Mouse (Mus musculus) inflammation-experienced regulatory T-cells, adult 16 weeks (primary cell): ENCODE data around the gene Ccdc159. TPM values are rescaled to one million over a fixed set of nuclear protein-coding genes. Genes with fewer than 3 reads are reported as not detected.

Experiments
- polyA plus RNA-seq: library from polyadenylated mRNA; unstranded; fragments of 100-300 nt; shearing (Covaris generic); gene quantifications from one replicate; pipeline ENCODE4 v1.2.1, GENCODE M21; 2017

Ccdc159 gene
- 0.46 TPM for polyA plus RNA-seq

DNA sequence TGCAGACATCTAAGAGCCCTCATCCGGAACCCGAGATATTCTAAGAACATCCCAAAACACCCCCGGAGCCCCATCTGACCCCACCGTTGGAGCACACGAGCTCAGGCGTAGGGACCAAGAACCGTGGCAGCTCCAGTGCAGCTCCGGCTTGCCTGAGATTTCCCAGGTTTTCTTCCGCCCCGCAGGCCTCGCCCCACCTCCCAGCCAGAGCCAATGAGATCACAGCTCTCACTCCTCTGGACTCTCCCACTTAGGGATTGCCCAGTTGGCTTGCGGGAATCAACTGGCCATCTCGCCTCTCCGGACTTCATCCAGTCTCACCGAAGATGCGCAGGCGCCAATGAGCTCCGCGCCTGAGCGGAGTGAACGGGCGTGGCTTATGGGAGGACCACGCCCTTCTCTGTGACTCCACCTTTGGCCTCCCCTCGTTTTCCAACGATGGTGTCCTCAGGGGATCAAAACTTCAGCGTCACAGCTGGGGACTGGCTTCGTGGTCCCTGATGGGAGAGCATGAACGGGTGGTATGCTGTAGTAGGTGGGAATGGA, at the start of gene Ccdc159, which contains the start of gene Tmem205:
Ccdc159 (plus strand) TSS at position 264 of the 546 bp plus-strand sequence.
Tmem205 (minus strand) TSS at position 349 of the 546 bp plus-strand sequence.

DNA sequence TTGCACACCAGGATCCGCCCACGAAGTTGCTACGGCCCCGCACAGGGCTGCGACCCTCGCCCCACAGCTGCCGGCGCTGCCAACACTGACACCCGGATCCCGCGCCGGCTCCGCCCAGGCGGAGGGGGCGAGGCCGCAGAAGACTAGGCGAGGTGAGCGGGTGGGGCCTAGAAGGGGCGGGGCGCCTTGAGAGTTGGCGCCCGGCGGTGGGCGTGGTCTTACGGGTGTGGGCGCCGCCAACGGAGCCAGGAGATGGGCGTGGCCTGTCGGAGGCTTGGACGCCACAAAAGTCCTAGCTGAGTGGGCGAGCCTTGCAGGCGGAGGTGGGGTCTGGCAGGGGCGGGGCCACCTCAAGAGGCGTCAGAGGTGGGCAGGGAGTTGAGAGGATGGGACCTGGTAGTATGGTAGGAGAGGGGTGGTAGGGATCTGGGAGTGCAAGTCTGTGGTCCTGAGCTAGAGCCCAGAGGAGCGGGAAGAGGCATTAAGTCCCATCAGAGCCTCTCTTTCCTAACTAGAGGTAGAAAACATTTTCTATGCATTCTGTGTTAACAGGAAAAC, 9.2 kb upstream of the Ccdc159 start, which contains the start of gene Rab3d:
Rab3d (minus strand) TSS at position 158 of the 558 bp plus-strand sequence.

DNA sequence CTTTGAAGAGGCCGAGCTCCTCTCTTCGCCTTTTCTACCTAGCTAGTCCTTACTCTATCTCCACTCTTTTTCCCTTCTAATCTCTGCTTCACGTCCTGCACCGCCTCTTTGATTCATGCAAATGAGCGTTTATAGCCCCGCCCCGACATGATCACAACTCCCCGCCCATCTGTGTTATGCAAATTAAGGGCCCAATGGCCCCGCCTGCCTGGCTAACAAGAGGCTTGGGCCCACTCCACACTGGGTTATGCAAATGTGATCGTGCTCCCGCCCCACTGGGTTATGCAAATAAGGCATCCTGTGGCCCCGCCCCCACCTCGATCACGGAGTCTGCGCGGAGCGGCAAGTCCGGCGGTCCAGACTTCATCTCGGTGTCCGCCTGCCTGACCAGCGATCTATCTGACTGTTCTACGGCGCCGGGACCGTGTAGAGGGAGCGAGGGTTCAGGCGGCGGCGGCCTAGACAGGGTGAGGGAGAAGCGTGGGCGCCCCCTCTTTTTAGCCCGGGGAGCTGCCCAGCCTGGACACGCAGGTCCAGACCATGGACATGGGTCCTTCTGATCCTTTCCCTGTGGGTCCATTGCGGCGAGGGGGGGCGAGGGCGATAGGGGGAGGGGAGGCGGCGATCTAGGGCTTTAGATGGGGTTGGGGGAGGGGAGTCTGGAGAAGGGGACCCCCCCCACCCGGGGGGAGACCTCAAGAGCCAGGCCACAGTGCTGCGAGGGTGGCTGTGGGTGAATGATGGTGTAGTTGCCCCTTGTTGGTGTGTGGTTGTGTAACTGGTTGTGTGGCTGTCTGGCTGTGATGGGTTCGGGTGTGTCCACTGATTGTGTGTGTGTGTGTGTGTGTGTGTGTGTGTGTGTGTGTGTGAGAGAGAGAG, 9.7 kb downstream of the Ccdc159 start, which contains the start of gene Plppr2:
Plppr2 (plus strand) TSS at position 342 of the 879 bp plus-strand sequence.

GRCm38 (mm10) chr9:21955570-21956281, 28.5 kb downstream of the Ccdc159 start, which contains the start of gene Swsap1:
TSS of gene Swsap1 (plus strand) at chr9:21955755.

GRCm38 (mm10) chr9:21963417-21963816, 36.1 kb downstream of the Ccdc159 start, which contains the start of gene Epor:
TSS of gene Epor (minus strand) at chr9:21963506.

Other genes with a start within 250 kb of the Ccdc159 start
- gene Ldlr, start 204.0 kb upstream of the Ccdc159 start, polyA plus RNA-seq = 32.4 TPM
- 7.4 TPM for gene Spc24, start 167.2 kb upstream of the Ccdc159 start, polyA plus RNA-seq
- not detected for gene Kank2, start 128.7 kb upstream of the Ccdc159 start, polyA plus RNA-seq
- gene Angptl8, start 92.0 kb upstream of the Ccdc159 start, polyA plus RNA-seq = not detected
- gene Dock6, start 74.8 kb upstream of the Ccdc159 start, polyA plus RNA-seq = 5.5 TPM
- gene Rab3d, start 9.3 kb upstream of the Ccdc159 start, polyA plus RNA-seq = 17.7 TPM
- gene Tmem205, start 85 bp downstream of the Ccdc159 start, polyA plus RNA-seq = 10.4 TPM
- gene Plppr2, start 9.6 kb downstream of the Ccdc159 start, polyA plus RNA-seq = 2.4 TPM
- gene Swsap1, start 28.3 kb downstream of the Ccdc159 start, polyA plus RNA-seq = 10.9 TPM
- gene Epor, start 36.0 kb downstream of the Ccdc159 start, polyA plus RNA-seq = 0.94 TPM
- gene Rgl3, start 62.0 kb downstream of the Ccdc159 start, polyA plus RNA-seq = 0.20 TPM
- gene Ccdc151, start 75.2 kb downstream of the Ccdc159 start, polyA plus RNA-seq = not detected
- gene Prkcsh, start 75.3 kb downstream of the Ccdc159 start, polyA plus RNA-seq = 93.9 TPM
- gene Elavl3, start 124.6 kb downstream of the Ccdc159 start, polyA plus RNA-seq = not detected
- gene Gm49318, start 143.8 kb downstream of the Ccdc159 start, polyA plus RNA-seq = not detected
- gene Zfp653, start 143.9 kb downstream of the Ccdc159 start, polyA plus RNA-seq = 8.2 TPM
- gene Ecsit, start 158.0 kb downstream of the Ccdc159 start, polyA plus RNA-seq = 50.8 TPM
- not detected for gene Cnn1, start 171.7 kb downstream of the Ccdc159 start, polyA plus RNA-seq
- gene Elof1, start 189.7 kb downstream of the Ccdc159 start, polyA plus RNA-seq = 93.2 TPM
- gene Acp5, start 208.2 kb downstream of the Ccdc159 start, polyA plus RNA-seq = 253 TPM
- gene Pigyl, start 229.4 kb downstream of the Ccdc159 start, polyA plus RNA-seq = 45.4 TPM